Mouse (Mus musculus): ENCODE results near the gene Kbtbd2.
A peak's percentile ranks its signal among the peaks of the same experiment; 100 is the strongest.

The Kbtbd2 gene

GRCm38 (mm10) chr6:56797311-56798151, at the start of gene Kbtbd2:
TSS of gene Kbtbd2 (minus strand) at chr6:56797813.
- DNase-seq, result peak; percentile 94 to 97

GRCm38 (mm10) chr6:56844365-56844764, 46.8 kb upstream of the Kbtbd2 start:
- no peak for DNase-seq

GRCm38 (mm10) chr6:56843229-56843628, 45.6 kb upstream of the Kbtbd2 start:
- no peak for DNase-seq

- no peak for DNase-seq
Observed at GRCm38 (mm10) chr6:56837621-56838020, 40.0 kb upstream of the Kbtbd2 start.

GRCm38 (mm10) chr6:56837166-56837565, 39.6 kb upstream of the Kbtbd2 start:
- DNase-seq, result no peak

GRCm38 (mm10) chr6:56835532-56835931, 37.9 kb upstream of the Kbtbd2 start:
- no peak for DNase-seq

GRCm38 (mm10) chr6:56834769-56835168, 37.2 kb upstream of the Kbtbd2 start:
- no peak for DNase-seq

GRCm38 (mm10) chr6:56832830-56833229, 35.2 kb upstream of the Kbtbd2 start:
- peak in 1 of 2 experiments; percentile 14 for DNase-seq

- peak in 1 of 2 experiments; percentile 55 for DNase-seq
Observed at GRCm38 (mm10) chr6:56832407-56832796, 34.8 kb upstream of the Kbtbd2 start.

- DNase-seq, result peak; percentile 88 to 93
Observed at GRCm38 (mm10) chr6:56831697-56832406, 34.2 kb upstream of the Kbtbd2 start, which contains the start of gene Fkbp9. TSS of gene Fkbp9 (plus strand) at chr6:56832059.

- DNase-seq, result no peak
Observed at GRCm38 (mm10) chr6:56825657-56826056, 28.0 kb upstream of the Kbtbd2 start.

- DNase-seq, result no peak
Observed at GRCm38 (mm10) chr6:56819124-56819487, 21.5 kb upstream of the Kbtbd2 start.

- no peak for DNase-seq
Observed at GRCm38 (mm10) chr6:56818436-56819123, 21.0 kb upstream of the Kbtbd2 start.

GRCm38 (mm10) chr6:56813332-56813731, 15.7 kb upstream of the Kbtbd2 start:
- DNase-seq, result no peak

- peak; percentile 9 to 21 for DNase-seq
Observed at GRCm38 (mm10) chr6:56808656-56809055, 11.0 kb upstream of the Kbtbd2 start.

GRCm38 (mm10) chr6:56806195-56806594, 8.6 kb upstream of the Kbtbd2 start:
- no peak for DNase-seq

GRCm38 (mm10) chr6:56805026-56805425, 7.4 kb upstream of the Kbtbd2 start:
- no peak for DNase-seq

GRCm38 (mm10) chr6:56798152-56798465, 496 bp upstream of the Kbtbd2 start:
- DNase-seq, result no peak

- DNase-seq, result peak; percentile 57 to 72
Observed at GRCm38 (mm10) chr6:56796668-56797141, 908 bp downstream of the Kbtbd2 start.

GRCm38 (mm10) chr6:56796232-56796631, 1.4 kb downstream of the Kbtbd2 start:
- DNase-seq, result no peak

GRCm38 (mm10) chr6:56794834-56795233, 2.8 kb downstream of the Kbtbd2 start:
- no peak for DNase-seq

GRCm38 (mm10) chr6:56789336-56789735, 8.3 kb downstream of the Kbtbd2 start:
- DNase-seq, result no peak

GRCm38 (mm10) chr6:56787668-56788067, 9.9 kb downstream of the Kbtbd2 start:
- DNase-seq, result no peak
